Mouse (Mus musculus): ENCODE data around the gene Coq4.

The Coq4 gene

GRCm38 (mm10) chr2:29792772-29793487 is 5.6 kb downstream of the Coq4 start:
- DNase-seq (ENCODE audit: low spot score in 2 of 2) = no peak

- peak; percentile 94 for DNase-seq (ENCODE audit: low spot score in 2 of 2)
Measured at GRCm38 (mm10) chr2:29802075-29802826, 15.0 kb downstream of the Coq4 start, which contains the start of gene Slc27a4. TSS of gene Slc27a4 (plus strand) at chr2:29802634.

GRCm38 (mm10) chr2:29802827-29803201 is 15.5 kb downstream of the Coq4 start:
- DNase-seq (ENCODE audit: low spot score in 2 of 2) = peak in 1 of 2 experiments; percentile 37

GRCm38 (mm10) chr2:29803400-29803831 is 16.1 kb downstream of the Coq4 start:
- no peak for DNase-seq (ENCODE audit: low spot score in 2 of 2)

GRCm38 (mm10) chr2:29815678-29816371 is 28.5 kb downstream of the Coq4 start:
- no peak for DNase-seq (ENCODE audit: low spot score in 2 of 2)

- peak; percentile 88 to 92 for DNase-seq (ENCODE audit: low spot score in 2 of 2)
Measured at GRCm38 (mm10) chr2:29817426-29818232, 30.3 kb downstream of the Coq4 start.

- no peak for DNase-seq (ENCODE audit: low spot score in 2 of 2)
Measured at GRCm38 (mm10) chr2:29819363-29819762, 32.1 kb downstream of the Coq4 start.

GRCm38 (mm10) chr2:29820025-29820817 is 32.9 kb downstream of the Coq4 start, which contains the start of gene Urm1:
TSS of gene Urm1 (plus strand) at chr2:29820075.
- DNase-seq (ENCODE audit: low spot score in 2 of 2) = peak; percentile 41 to 50

GRCm38 (mm10) chr2:29826318-29826925 is 39.1 kb downstream of the Coq4 start:
- DNase-seq (ENCODE audit: low spot score in 2 of 2) = no peak

GRCm38 (mm10) chr2:29826926-29827708 is 39.8 kb downstream of the Coq4 start:
- DNase-seq (ENCODE audit: low spot score in 2 of 2) = peak; percentile 78 to 91

- DNase-seq (ENCODE audit: low spot score in 2 of 2) = no peak
Measured at GRCm38 (mm10) chr2:29827709-29828024, 40.4 kb downstream of the Coq4 start.

- DNase-seq (ENCODE audit: low spot score in 2 of 2) = no peak
Measured at GRCm38 (mm10) chr2:29831106-29831505, 43.8 kb downstream of the Coq4 start.

GRCm38 (mm10) chr2:29833796-29834195 is 46.5 kb downstream of the Coq4 start:
- no peak for DNase-seq (ENCODE audit: low spot score in 2 of 2)

- DNase-seq (ENCODE audit: low spot score in 2 of 2) = no peak
Measured at GRCm38 (mm10) chr2:29835391-29835899, 48.2 kb downstream of the Coq4 start.

GRCm38 (mm10) chr2:29839460-29839859 is 52.2 kb downstream of the Coq4 start:
- no peak for DNase-seq (ENCODE audit: low spot score in 2 of 2)

- DNase-seq (ENCODE audit: low spot score in 2 of 2) = no peak
Measured at GRCm38 (mm10) chr2:29843231-29844105, 56.2 kb downstream of the Coq4 start.

- DNase-seq (ENCODE audit: low spot score in 2 of 2) = no peak
Measured at GRCm38 (mm10) chr2:29844115-29844514, 56.8 kb downstream of the Coq4 start.

- DNase-seq (ENCODE audit: low spot score in 2 of 2) = no peak
Measured at GRCm38 (mm10) chr2:29844661-29845060, 57.4 kb downstream of the Coq4 start.

Measured in frontal cortex, postnatal 25 days (tissue).